Mouse (Mus musculus) G1E (cell line): ENCODE results near the gene Pepd. TPM values are rescaled to one million over a fixed set of nuclear protein-coding genes. Genes with fewer than 3 reads are reported as not detected.

Source experiments
- ATAC-seq: 2 replicates; pipeline ENCODE4 v1.8.0; 2016; ENCODE audit warnings: mild to moderate bottlenecking; ENCODE audit not compliant: insufficient number of reproducible peaks, poor library complexity, low FRiP score, severe bottlenecking; ENCODE audit errors: extremely low read depth
- DNase-seq: peaks from one replicate; pipeline ENCODE4 v3.0.0; 2012; ENCODE audit warnings: low spot score
- H3K27me3 ChIP-seq: 2 replicates; pipeline ENCODE4 v1.6.1; 2012; ENCODE audit warnings: mild to moderate bottlenecking, low read length, inconsistent platforms; ENCODE audit not compliant: insufficient read depth
- H3K36me3 ChIP-seq: replicated peaks from 2 replicates; pipeline ENCODE3; 2012; ENCODE audit warnings: mild to moderate bottlenecking, inconsistent platforms
- H3K4me1 ChIP-seq: 2 replicates; pipeline ENCODE4 v1.6.1; 2012; ENCODE audit warnings: low read depth, low read length, inconsistent platforms, mixed read lengths; ENCODE audit not compliant: insufficient read depth
- H3K4me3 ChIP-seq: 2 replicates; pipeline ENCODE4 v1.5.1; 2012; ENCODE audit warnings: low read depth, mild to moderate bottlenecking, inconsistent platforms, low read length, moderate library complexity, mixed read lengths
- H3K9me3 ChIP-seq: replicated peaks from 2 replicates; pipeline ENCODE4 v1.6.1; 2012; ENCODE audit warnings: inconsistent platforms
- CTCF ChIP-seq: IDR thresholded peaks from 2 replicates; pipeline ENCODE4 v1.5.1; 2012; ENCODE audit warnings: low read depth, low read length, inconsistent platforms, mixed read lengths
- GATA1 ChIP-seq: IDR thresholded peaks from 2 replicates; pipeline ENCODE4 v1.6.1; 2012; ENCODE audit warnings: borderline replicate concordance, low read length, inconsistent platforms, mixed read lengths
- GATA2 ChIP-seq: IDR thresholded peaks from 2 replicates; pipeline ENCODE4 v1.6.1; 2012; ENCODE audit warnings: low read depth, low read length, inconsistent platforms, borderline replicate concordance
- POLR2AphosphoS5 ChIP-seq: IDR thresholded peaks from 2 replicates; pipeline ENCODE4 v1.6.1; 2012; ENCODE audit warnings: low read depth, low read length, inconsistent platforms; ENCODE audit not compliant: insufficient replicate concordance
- TAL1 ChIP-seq: conservative IDR thresholded peaks from 2 replicates; pipeline ENCODE4 v1.6.1; 2012; ENCODE audit warnings: low read depth, low read length, inconsistent platforms, mixed read lengths
- polyA plus RNA-seq: library from polyadenylated mRNA; stranded (reverse); fragments of >175 nt; gene quantifications from 2 replicates; pipeline ENCODE4 v1.2.3, GENCODE M21; 2012
- total RNA-seq, 2 experiments: library from RNA; stranded (forward) in 1 of 2; stranded (reverse) in 1 of 2; fragments of 200-1000 nt in 1 of 2; fragments of >200 nt in 1 of 2; fragmentation: Nextera tagmentation in 1 of 2; gene quantifications; 2 replicates each; pipeline ENCODE4 v1.2.3; 2014 to 2017

Gene Pepd
- total and polyA plus RNA-seq, 3 experiments, result 11.1 to 51.0 (median 12.7) TPM

- Histone ChIP-seq H3K36me3 (peaks cover 43% of the 10 kb centered on the region), H3K4me1 (peaks cover 4% of the 10 kb centered on the region), H3K4me3 (no peak overlapping the region), H3K9me3 (no peaks in the 10 kb centered on the region), H3K27me3 (no peaks in the 10 kb centered on the region)
- TF ChIP-seq GATA1, result no peak
- TF ChIP-seq POLR2AphosphoS5, result no peak
- TF ChIP-seq GATA2, result no peak
- no peak for TF ChIP-seq TAL1
- no peak for TF ChIP-seq CTCF
- DNase-seq (no peak), ATAC-seq (no peak)
Measured at GRCm38 (mm10) chr7:34988488-34988887, 76.3 kb downstream of the Pepd start.

GRCm38 (mm10) chr7:34991731-34992246, 79.6 kb downstream of the Pepd start:
- peaks cover 37% of the 10 kb centered on the region for H3K36me3 ChIP-seq
- ATAC-seq (no peak), DNase-seq (no peak)
- H3K27me3 ChIP-seq, result no peaks in the 10 kb centered on the region
- no peaks in the 10 kb centered on the region for H3K4me1 ChIP-seq
- no peak for TF ChIP-seq CTCF
- no peak for TF ChIP-seq POLR2AphosphoS5
- TF ChIP-seq TAL1, result no peak
- no peak for TF ChIP-seq GATA1
- no peak for TF ChIP-seq GATA2
- H3K4me3 ChIP-seq, result no peak overlapping the region
- H3K9me3 ChIP-seq, result no peaks in the 10 kb centered on the region

- DNase-seq (no peak), ATAC-seq (no peak)
- Histone ChIP-seq H3K4me1 (no peaks in the 10 kb centered on the region), H3K36me3 (peaks cover 33% of the 10 kb centered on the region), H3K9me3 (no peaks in the 10 kb centered on the region), H3K4me3 (no peak overlapping the region), H3K27me3 (no peaks in the 10 kb centered on the region)
- TF ChIP-seq TAL1 (no peak), GATA1 (no peak), POLR2AphosphoS5 (no peak), CTCF (no peak), GATA2 (no peak)
Measured at GRCm38 (mm10) chr7:34992766-34993165, 80.6 kb downstream of the Pepd start.

GRCm38 (mm10) chr7:34995872-34996662, 83.9 kb downstream of the Pepd start:
- Histone ChIP-seq H3K9me3 (no peaks in the 10 kb centered on the region), H3K4me1 (no peaks in the 10 kb centered on the region), H3K27me3 (no peaks in the 10 kb centered on the region), H3K36me3 (peaks cover 23% of the 10 kb centered on the region), H3K4me3 (no peak overlapping the region)
- no peak for DNase-seq
- TF ChIP-seq GATA1 (no peak), GATA2 (no peak), CTCF (no peak), TAL1 (no peak), POLR2AphosphoS5 (no peak)
- ATAC-seq, result no peak

- ATAC-seq (peak; percentile 34; the same call in 1 of the 2 replicates), DNase-seq (peak; percentile 22)
- TF ChIP-seq CTCF, result peak; percentile 70
- TF ChIP-seq GATA2, result no peak
- TF ChIP-seq POLR2AphosphoS5, result no peak
- TF ChIP-seq TAL1, result no peak
- TF ChIP-seq GATA1, result no peak
- H3K27me3 ChIP-seq, result no peaks in the 10 kb centered on the region
- H3K4me1 ChIP-seq, result no peaks in the 10 kb centered on the region
- H3K4me3 ChIP-seq, result no peak overlapping the region
- no peaks in the 10 kb centered on the region for H3K9me3 ChIP-seq
- H3K36me3 ChIP-seq, result peaks cover 22% of the 10 kb centered on the region
Measured at GRCm38 (mm10) chr7:35000839-35001238, 88.7 kb downstream of the Pepd start.

- H3K27me3 ChIP-seq, result no peaks in the 10 kb centered on the region
- no peaks in the 10 kb centered on the region for H3K9me3 ChIP-seq
- DNase-seq, result no peak
- no peak for ATAC-seq
- H3K4me1 ChIP-seq, result no peaks in the 10 kb centered on the region
- TF ChIP-seq GATA2, result no peak
- no peak for TF ChIP-seq POLR2AphosphoS5
- no peak for TF ChIP-seq GATA1
- TF ChIP-seq CTCF, result no peak
- TF ChIP-seq TAL1, result no peak
- H3K4me3 ChIP-seq, result no peak overlapping the region
- peaks cover 17% of the 10 kb centered on the region for H3K36me3 ChIP-seq
Measured at GRCm38 (mm10) chr7:35003171-35003737, 91.1 kb downstream of the Pepd start.
